Mouse (Mus musculus): ENCODE measurements around the gene Afm.

- TF ChIP-seq SRF (IDR thresholded peaks at IDR 0.05; ENCODE audit: control insufficient read depth, insufficient read length, low read depth) (no peak), MYOD1 (IDR thresholded peaks at IDR 0.05; ENCODE audit: control insufficient read depth in 1 of 3, insufficient read length in 2 of 3, low read depth in 2 of 3) (no peak), MAX (IDR thresholded peaks at IDR 0.05; ENCODE audit: low read depth) (no peak)
Observed at GRCm38 (mm10) chr5:90515561-90515960, 3.2 kb upstream of the Afm start.
